Mouse (Mus musculus) spleen, adult 2 months (tissue): ENCODE results near the gene Ccdc6.

Experiments used
- CTCF ChIP-seq: fragments of 200-500 bp; IDR thresholded peaks from 2 replicates; pipeline ENCODE4 v1.5.1; 2011; ENCODE audit warnings: mild to moderate bottlenecking, inconsistent platforms; ENCODE audit not compliant: insufficient read depth, insufficient read length, insufficient replicate concordance; ENCODE audit errors: extremely low read depth
- POLR2A ChIP-seq: fragments of 200-500 bp; IDR thresholded peaks from 2 replicates; pipeline ENCODE4 v1.6.1; 2011; ENCODE audit warnings: low read depth, low read length, inconsistent platforms

DNA sequence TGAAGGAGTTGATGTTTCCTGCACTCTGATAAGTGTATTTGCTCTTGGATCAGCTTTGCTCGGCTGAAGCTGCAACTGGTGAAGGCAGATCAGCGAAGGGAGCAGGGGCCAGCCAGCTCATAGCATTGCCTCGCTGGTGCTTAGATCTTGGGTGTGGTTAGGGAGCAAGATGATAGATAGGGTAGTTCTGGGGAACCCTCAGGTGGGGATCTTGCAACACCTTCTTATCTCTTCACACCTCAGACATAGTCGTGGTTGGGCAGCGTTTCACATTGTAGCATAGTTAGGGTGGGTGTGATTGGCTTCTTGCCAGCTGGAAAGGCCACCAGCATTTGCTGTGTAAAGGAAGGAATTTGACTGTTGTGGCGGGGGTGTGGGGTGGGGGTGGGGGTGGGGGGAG, 36.3 kb downstream of the Ccdc6 start:
- TF ChIP-seq POLR2A (no peak), CTCF (no peak)
